Mouse (Mus musculus) layer of hippocampus, postnatal 25 days (tissue): Measurements from ENCODE around the gene Spint4. TPM values are rescaled to one million over a fixed set of nuclear protein-coding genes. Genes with fewer than 3 reads are reported as not detected.
"Not testable (repeated sequence)": the region's sequence is repeated elsewhere in the genome, so short reads cannot be mapped to it uniquely, and the experiment has no call there.

ENCODE experiments used
- DNase-seq, 2 experiments: peaks; one replicate each; pipeline ENCODE4 v3.0.0; 2022; ENCODE audit warnings: mixed read lengths in 2 of 2, low spot score in 1 of 2; ENCODE audit errors: extremely low spot score in 1 of 2
- total RNA-seq, 2 experiments: library from RNA; stranded (reverse); gene quantifications; 2 replicates each; pipeline ENCODE4 v1.2.3; 2021

Gene Spint4
- not detected for total RNA-seq

GRCm38 (mm10) chr2:164698201-164698600 is at the start of gene Spint4:
Spint4 (plus strand) TSS chr2:164698501.
- DNase-seq: no peak

- DNase-seq: peak in 1 of 2 experiments; percentile 47
Observed at GRCm38 (mm10) chr2:164655858-164656257, 42.4 kb upstream of the Spint4 start, which contains the start of gene Wfdc10. Wfdc10 (plus strand) TSS chr2:164656046.

GRCm38 (mm10) chr2:164656483-164656882 is 41.8 kb upstream of the Spint4 start, which contains the start of gene Wfdc9:
Wfdc9 (minus strand) TSS chr2:164656583.
- DNase-seq: no peak

- no peak for DNase-seq
Observed at GRCm38 (mm10) chr2:164664851-164665250, 33.5 kb upstream of the Spint4 start.

GRCm38 (mm10) chr2:164670261-164670660 is 28.0 kb upstream of the Spint4 start:
- DNase-seq: no peak

GRCm38 (mm10) chr2:164670938-164671337 is 27.4 kb upstream of the Spint4 start:
- DNase-seq: no peak

GRCm38 (mm10) chr2:164673987-164674386 is 24.3 kb upstream of the Spint4 start, which contains the start of gene Wfdc11:
Wfdc11 (minus strand) TSS chr2:164674087.
- DNase-seq: no peak

GRCm38 (mm10) chr2:164676103-164676502 is 22.2 kb upstream of the Spint4 start:
- no peak for DNase-seq

GRCm38 (mm10) chr2:164676916-164677685 is 21.2 kb upstream of the Spint4 start:
- DNase-seq: no peak

- peak; percentile 29 to 69 for DNase-seq
Observed at GRCm38 (mm10) chr2:164678848-164679625, 19.3 kb upstream of the Spint4 start.

- DNase-seq: no peak
Observed at GRCm38 (mm10) chr2:164679906-164680305, 18.4 kb upstream of the Spint4 start.

GRCm38 (mm10) chr2:164684807-164685206 is 13.5 kb upstream of the Spint4 start, which contains the start of gene Wfdc13:
Wfdc13 (plus strand) TSS chr2:164685107.
- DNase-seq: no peak

GRCm38 (mm10) chr2:164700959-164701358 is 2.7 kb downstream of the Spint4 start:
- no peak for DNase-seq

GRCm38 (mm10) chr2:164701761-164702160 is 3.5 kb downstream of the Spint4 start:
- DNase-seq: no peak

- no peak for DNase-seq
Observed at GRCm38 (mm10) chr2:164704235-164704634, 5.9 kb downstream of the Spint4 start.

GRCm38 (mm10) chr2:164705328-164705727 is 7.0 kb downstream of the Spint4 start:
- DNase-seq: no peak

- DNase-seq: no peak
Observed at GRCm38 (mm10) chr2:164705991-164706390, 7.7 kb downstream of the Spint4 start.

- no peak for DNase-seq
Observed at GRCm38 (mm10) chr2:164715005-164715404, 16.7 kb downstream of the Spint4 start, which contains the start of gene Spint5. Spint5 (plus strand) TSS chr2:164715305.

GRCm38 (mm10) chr2:164716194-164716786 is 18.0 kb downstream of the Spint4 start:
- not testable (repeated sequence) for DNase-seq

GRCm38 (mm10) chr2:164723276-164723675 is 25.0 kb downstream of the Spint4 start:
- DNase-seq: no peak
